In the genomic region with DNA sequence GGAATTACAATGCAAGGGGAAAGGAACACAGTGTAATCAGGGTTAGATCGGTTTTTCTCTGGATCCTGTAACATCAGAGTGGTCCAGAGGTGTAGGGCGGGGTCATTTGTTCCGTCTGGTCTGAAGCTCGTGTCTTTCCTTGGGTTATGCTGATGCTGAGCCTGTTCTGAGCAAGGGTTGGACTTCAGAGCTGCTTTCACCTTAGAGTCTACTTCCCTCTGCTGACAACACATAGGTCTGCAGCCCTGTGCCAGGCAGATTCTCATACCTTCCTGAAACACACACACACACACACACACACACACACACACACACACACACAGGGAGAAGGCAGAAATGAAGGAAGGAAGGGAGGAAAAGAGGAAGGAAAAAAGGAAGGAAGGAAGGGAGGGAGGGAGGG, we compare ENCODE assay signal across 7 mouse cellular contexts.
A peak's percentile ranks its signal among the peaks of the same experiment; 100 is the strongest.
DNase-seq lines count a peak whose midpoint lies in the region.

No protein-coding gene starts in this region.

- DNase-seq in ovary, postnatal 36 days (ENCODE audit: low spot score), result peak; percentile 8
- DNase-seq in ovary, adult 18-20 months (ENCODE audit: low spot score), result no peak
- peak; percentile 15 for DNase-seq in R1 (ENCODE audit: low read depth, low spot score)
- peak; percentile 32 to 37 for DNase-seq in cerebellum, postnatal 10 days
- peak; percentile 31 to 40 for DNase-seq in kidney, postnatal 4 days
- DNase-seq in right cerebral cortex, postnatal 36 days (ENCODE audit: low spot score in 2 of 2), result peak; percentile 2 to 9
- no peak for DNase-seq in Muller cell, postnatal 12 days (ENCODE audit: inconsistent ontology term)

Comparison
In these comparisons a context has a peak if more than half of its experiments do, and no peak if none do; other contexts are left out.
1. DNase-seq: peak in ovary, postnatal 36 days (single experiment), R1 (single experiment), cerebellum, postnatal 10 days (2 of 2), kidney, postnatal 4 days (2 of 2) and right cerebral cortex, postnatal 36 days (2 of 2); none in ovary, adult 18-20 months (single experiment) and Muller cell, postnatal 12 days (single experiment).